Mouse (Mus musculus) adrenal gland, postnatal 36 days (tissue): ENCODE measurements around the gene Sorl1. TPM values are rescaled to one million over a fixed set of nuclear protein-coding genes. Genes with fewer than 3 reads are reported as not detected.

Experiments used
- DNase-seq, 2 experiments: peaks; one replicate each; pipeline ENCODE4 v3.0.0; 2021; ENCODE audit warnings: mixed read lengths in 1 of 2
- total RNA-seq, 2 experiments: library from RNA; stranded (reverse); gene quantifications; 2 replicates each; pipeline ENCODE4 v1.2.3; 2021

Sorl1 gene
- total RNA-seq, 2 experiments from 2014 or later: 19.6 to 33.3 TPM

DNA sequence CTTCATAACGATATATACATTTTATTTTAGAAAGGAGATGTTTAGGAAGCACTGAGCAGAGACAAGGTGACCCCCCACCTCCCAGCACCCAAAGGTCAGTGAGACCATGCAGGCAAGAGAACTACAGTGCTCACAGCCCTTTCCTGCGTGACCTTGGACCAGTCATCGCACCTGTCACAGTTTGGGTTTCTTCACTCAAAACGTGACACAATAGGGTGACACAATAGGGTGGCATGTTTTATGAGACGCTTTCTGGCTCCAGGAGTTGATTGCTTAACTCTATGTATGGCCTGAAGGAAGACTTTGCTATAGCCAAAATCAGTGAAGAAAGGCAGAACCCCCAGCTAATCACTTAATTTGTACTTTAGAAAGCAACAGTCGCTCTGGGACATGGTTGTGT, 1.7 kb downstream of the Sorl1 start:
- no peak for DNase-seq

GRCm38 (mm10) chr9:42121631-42122354, 2.3 kb downstream of the Sorl1 start:
- DNase-seq: no peak

DNA sequence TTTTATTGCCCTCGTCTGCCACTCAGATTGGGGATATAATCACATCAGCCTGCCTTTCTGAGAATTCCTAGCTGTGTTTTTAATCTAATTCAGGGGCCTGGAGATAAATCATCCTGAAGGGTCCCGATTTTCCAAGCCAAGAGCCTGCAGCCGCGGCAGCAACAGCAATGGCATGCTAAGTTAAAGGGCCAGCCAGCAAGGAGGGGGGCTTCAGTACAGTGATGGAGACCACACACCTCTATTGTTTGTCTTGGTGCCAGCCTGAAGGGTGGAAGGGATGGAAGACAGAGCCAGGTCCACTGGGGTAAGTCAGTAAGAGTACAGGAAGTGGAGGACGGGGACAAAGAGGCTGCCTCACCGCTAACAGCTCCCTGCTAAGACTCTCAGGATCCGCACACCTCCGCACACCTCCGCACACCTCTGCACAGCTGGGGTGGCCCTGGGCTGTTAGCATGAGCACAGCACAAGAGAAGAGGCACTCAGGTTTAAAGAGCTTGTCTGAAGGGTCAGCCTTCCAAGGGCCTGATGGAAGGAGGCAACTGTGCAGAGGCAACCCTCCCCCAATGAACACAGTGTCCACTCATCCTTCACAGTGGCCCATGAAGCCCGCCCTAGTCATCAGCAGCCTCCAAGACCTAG, 7.6 kb downstream of the Sorl1 start:
- DNase-seq: no peak

DNA sequence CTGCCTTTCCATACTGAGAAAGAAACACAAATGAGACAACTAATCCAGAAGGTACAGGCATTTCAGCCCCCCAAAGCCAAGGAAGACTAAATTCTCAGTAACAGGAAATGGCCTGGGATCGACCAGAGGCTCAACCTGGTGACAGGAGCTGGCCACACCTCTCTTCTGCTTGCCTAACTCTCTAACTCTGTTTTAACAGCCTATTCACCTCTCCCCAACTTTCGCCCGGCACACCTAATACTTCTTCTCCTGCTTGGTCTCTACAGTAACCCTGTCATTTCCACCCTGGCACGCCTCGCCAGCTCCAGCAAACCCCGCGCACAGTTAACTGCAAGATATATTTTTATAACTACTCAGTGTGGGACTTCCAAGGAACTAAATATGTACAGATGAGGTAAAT, 9.0 kb downstream of the Sorl1 start:
- DNase-seq: no peak

DNA sequence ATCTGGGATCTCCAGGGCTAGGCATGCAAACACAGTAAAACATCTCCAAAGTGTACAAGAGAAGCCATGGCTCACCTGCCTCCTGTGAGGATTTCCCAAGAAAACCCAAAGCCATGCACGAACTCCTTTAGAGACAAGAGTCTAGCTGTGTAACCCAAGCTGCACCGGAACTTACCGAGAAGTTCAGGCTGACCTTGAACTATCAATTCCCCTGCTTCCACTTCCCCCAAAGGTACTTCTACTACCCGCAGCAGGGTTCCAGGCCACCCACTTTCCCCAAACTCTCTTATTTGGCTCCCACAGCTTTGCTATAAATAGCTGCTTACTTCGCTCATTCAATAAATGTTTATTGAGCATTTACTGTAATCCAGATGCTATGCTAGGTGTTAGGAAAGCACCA, 10.8 kb downstream of the Sorl1 start:
- no peak for DNase-seq

DNA sequence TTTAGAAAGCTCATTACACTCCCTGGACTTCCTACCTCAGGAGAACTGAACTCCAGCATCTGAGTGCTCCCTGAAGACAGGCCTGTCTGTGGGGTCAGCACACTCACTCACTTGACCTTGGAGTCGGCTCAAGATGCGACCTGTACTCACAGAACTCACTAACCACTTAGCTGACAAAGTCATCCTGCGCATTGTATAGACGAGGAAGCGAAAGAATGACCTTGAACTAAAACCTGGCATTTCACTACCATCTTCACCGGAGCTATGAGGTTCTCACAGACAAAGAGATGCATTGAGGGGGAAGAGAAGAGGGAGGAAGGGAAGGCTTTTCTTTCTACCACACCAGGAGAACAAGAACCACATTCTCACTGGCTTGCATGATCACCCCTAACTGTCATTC, 11.4 kb downstream of the Sorl1 start:
- no peak for DNase-seq

DNA sequence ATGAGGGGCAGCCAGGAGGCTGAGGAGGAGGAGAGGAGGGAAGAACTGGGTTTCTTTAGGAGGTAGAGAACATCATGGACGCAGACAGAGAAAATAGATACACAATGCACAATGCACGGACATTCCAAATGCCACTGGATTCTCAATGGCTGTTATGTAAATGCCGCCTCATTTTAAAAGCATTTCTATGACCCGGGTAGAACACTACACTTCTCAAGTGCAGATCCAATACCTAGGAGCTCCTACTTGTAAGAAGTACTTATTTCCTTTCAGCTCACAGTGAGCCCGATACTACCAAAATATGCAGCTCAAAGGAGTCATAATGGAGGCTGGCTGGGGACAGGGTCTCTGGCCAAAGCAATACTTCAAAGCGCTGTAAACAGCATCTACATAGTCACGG, 12.8 kb downstream of the Sorl1 start:
- no peak for DNase-seq

DNA sequence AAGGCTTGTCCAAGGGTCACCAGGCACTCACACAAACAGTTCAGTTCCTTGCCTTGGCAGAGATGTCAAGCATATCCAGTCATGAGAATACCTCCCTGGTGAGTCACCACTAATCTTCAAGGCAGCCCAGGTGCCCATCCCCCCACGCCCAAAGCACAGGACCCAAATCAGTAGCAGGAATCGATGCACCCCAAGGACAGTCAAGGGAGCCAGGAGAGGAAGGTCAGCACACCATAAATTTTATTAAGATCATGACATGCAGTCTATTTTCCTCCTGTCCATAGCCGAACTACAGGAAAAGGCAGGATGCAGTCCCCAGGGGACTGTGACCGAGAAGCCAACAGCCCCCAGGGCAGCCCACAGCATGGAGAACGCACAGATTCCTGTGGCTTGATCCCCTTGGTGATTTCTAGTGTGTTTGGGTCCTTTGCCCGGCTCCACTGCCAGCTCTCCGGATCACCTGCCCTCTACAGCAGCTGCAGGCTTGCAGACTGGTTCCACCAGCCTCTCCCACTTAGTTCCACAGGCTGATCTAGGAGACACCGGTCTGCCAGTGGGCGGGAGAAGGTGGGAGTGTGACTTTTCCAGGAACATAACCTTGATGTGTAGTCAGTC, 14.2 kb downstream of the Sorl1 start:
- peak; percentile 89 to 93 for DNase-seq

GRCm38 (mm10) chr9:42109131-42109530, 15.0 kb downstream of the Sorl1 start:
- DNase-seq: no peak

DNA sequence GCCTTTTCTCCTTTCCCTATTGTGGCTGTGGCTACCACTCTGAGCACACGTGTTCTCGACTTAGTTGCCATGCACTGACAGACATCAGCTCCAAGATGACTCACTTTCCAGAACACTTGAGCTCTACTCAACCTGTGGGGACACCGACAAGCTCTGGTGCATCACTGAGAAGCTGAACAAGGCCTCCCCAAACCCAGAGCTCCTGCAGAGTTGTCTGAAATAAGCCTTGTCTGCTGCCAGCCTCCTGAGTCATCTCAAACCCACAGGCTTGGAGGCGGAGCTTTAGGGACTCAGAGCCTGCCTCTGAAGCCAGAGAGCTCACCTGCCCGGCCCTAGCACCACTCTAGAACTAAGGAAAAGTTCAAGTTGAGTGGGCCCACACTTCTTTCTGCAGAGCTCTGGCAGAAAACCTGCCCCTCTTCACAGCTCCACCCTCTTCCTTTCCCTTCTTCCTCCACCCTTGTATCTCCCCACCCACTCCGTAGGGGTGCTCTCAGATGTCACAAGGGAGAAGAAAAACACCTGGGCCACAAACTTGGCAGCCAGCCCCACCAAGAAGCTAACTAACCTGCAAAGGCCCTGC, 15.6 kb downstream of the Sorl1 start:
- DNase-seq: peak; percentile 78 to 80

DNA sequence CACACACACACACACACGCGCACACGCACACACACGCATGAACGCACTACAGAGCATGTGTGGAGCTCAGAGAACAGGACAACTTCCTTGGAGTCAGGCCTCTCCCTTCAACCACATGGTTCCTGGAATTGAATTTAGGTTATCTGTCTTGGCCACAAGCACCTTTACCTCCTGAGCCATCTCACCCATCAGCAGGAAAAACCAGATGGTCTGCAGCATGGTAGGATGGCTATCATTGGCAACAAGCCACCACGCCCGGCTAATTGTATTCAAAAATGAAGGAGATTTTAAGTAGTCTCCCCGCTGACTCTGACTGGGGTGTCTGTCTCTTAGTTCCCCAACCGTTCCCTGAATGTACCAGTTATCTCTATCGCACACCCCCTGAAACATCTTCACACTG, 17.0 kb downstream of the Sorl1 start:
- no peak for DNase-seq

DNA sequence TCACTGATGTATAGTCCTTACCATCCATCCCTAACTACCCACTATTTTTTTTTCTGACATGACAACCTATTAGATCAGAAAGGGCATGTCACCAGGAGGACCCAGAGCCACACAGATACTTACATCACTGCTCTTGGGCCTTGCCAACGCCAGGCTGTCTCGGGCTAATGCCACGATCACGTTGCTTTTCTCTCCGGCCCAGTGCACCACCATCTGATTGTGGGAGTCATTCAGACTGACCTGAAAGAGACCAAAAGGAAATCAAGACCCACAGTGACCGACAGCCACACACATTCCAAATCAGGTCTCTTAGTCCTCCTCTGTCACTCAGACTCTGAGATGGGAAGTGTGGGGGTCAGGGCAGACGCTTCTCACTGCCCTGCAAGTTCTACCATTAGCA, 17.8 kb downstream of the Sorl1 start:
- DNase-seq: no peak

DNA sequence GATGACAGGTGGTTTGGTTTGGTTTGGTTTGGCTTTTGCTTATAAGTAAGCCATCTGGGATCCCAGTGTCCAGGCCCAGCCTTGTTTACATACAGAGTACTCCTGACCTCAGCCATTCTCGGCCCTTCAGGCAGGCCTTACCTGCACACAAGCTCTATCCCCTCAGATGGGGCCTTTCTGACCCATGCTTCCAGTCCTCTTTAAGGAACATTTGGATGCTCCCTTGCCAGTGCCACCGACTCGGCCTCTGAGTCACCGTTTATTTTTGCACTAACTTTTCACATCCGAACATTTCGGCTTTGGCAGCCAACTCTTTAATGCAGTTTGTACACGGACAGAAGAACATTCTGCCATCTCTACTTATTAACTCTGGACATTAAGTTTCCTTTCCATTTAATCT, 20.6 kb downstream of the Sorl1 start:
- peak; percentile 23 to 48 for DNase-seq

DNA sequence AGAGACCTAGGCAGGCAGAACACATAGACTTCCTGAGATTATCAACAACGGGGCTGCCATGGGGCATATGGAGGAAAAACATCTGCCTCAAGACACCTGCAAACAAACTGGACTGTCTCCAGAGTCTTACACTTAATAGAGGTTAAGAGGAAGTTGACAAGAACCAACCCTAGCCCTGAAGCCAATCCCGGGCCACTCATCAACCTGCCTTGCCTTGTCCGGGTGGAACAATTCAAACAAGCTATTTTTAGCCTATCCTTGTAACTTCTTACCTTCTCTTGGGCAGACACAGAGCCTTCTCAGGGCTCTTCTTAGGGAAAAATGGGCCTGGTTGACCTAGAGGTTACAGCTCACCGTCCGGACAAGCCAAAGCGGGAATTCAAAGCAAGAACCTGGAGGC, 22.1 kb downstream of the Sorl1 start:
- DNase-seq: no peak

DNA sequence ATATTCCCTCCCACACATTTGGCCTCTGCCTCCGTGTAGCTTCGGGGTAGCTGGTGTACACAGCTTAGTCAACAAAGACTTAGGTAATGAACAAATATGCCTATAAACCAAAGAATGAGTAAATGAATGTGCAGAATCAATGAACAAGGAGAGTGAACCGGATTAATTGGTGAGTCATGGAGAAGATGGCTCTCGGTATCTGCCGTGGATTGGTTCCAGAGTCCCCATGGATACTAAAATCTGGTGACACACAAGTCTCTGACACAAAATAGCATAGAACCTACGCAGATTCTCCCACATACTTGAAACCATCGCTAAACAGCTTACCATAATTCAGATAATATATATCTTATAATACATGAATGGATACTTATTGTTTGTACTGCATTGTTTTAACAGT, 22.8 kb downstream of the Sorl1 start:
- DNase-seq: no peak

GRCm38 (mm10) chr9:42100618-42101210, 23.4 kb downstream of the Sorl1 start:
- DNase-seq: no peak

GRCm38 (mm10) chr9:42098474-42099121, 25.5 kb downstream of the Sorl1 start:
- peak in 1 of 2 experiments; percentile 34 for DNase-seq

- DNase-seq: no peak
Observed at GRCm38 (mm10) chr9:42097731-42098473, 26.2 kb downstream of the Sorl1 start.

DNA sequence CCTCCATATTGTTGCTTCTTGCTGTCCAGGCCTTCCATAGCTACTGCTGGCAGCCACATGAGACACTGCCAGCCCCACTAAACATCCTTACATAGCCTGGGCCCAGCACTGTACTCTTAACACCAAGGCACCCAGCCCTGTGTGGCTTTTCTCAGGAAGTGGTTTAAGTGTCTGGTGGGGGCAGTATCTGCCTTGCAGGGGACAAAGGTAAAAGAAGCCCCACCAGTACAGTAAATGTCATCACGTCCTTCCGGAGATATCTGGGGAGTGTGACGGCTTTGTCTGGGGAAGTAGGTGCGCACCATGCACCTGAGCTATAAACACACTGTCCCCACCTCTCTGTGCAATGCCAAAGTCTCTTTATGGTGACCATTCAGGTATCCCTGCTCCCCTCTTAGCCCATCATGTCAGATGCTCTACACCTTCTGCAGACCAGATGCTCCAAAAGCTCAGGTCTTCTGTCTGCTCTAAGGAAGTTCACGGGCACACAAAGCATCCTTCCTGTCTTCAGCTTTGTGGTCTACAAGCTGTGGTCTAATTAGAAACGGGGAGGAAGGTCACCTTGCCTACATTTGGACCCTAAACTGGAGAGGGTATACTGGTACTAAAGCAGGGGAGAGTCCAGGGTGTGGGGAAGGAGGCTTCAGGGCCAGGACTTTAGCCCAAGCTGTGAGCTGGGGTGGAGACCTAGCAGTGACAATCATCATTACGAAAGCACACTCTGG, 26.9 kb downstream of the Sorl1 start:
- no peak for DNase-seq

DNA sequence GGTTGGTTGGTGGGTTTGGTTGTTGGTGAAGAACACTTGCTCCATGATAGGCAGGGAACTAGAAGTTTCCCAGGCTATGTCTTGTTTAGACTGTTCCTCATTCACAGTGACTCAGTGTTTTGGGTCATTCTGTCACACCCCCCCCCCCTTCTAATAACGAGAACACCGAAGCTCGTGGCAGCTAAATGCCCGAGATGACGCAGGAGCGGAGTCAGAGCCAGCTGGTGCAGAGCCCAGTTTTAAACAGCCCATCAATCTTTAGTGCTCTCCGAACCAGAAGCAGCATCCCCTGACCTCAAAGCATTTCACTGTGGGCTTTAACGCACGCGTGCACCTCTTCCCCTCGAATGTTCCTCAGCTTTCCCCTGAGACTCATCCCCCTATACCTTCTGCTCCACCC, 29.3 kb downstream of the Sorl1 start:
- DNase-seq: peak; percentile 90 to 93

- peak; percentile 49 to 53 for DNase-seq
Observed at GRCm38 (mm10) chr9:42094028-42094551, 30.0 kb downstream of the Sorl1 start.
